Mouse (Mus musculus): Measurements from ENCODE around the gene Tmem127. TPM values are rescaled to one million over a fixed set of nuclear protein-coding genes. Genes with fewer than 3 reads are reported as not detected.

Gene Tmem127
- 26.8 and 28.6 TPM in 2 replicates for polyA plus RNA-seq (2015; fragmentation: Nextera tagmentation; extraction: Ambion mirVana)

DNA sequence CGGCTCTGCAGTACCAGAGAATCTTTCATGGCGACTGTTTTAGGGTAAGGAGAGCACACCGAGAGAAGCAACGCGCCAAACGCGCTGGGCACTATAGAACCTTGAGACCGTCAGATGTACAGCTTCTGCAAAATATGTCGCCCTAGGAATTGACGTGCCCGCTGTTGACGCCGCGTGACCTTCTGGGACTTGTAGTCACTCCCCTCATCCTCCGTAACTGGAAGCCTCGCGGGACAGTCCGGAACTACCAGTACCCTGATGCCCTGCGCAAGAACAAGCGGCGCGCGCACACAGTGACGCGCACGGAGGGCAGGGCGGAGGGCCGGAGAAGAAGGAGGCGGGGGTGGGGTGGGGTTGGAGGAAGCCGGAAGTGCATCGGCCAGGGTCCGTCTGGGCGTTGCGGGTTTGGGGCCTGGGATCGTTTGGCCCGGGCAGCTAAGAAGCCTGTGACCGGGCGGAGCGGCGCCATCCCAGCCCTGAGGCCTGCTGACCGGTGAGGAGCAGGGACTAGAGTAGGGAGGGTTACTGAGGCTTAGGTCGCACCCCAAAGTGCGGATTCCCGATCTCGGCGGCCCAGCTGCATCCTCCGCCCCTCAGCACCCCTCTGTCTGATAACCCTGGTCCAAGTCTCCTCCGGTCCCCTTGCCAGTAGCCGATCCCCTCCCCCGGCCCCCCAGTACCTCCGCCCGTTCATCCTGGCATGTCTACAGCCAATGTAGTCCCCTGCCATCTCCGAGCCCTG is at the start of gene Tmem127, which contains the start of gene Ciao1:
Gene Tmem127 (plus strand): TSS at position 317 of the 742 bp plus-strand sequence.
Gene Ciao1 (minus strand): TSS at position 225 of the 742 bp plus-strand sequence.

DNA sequence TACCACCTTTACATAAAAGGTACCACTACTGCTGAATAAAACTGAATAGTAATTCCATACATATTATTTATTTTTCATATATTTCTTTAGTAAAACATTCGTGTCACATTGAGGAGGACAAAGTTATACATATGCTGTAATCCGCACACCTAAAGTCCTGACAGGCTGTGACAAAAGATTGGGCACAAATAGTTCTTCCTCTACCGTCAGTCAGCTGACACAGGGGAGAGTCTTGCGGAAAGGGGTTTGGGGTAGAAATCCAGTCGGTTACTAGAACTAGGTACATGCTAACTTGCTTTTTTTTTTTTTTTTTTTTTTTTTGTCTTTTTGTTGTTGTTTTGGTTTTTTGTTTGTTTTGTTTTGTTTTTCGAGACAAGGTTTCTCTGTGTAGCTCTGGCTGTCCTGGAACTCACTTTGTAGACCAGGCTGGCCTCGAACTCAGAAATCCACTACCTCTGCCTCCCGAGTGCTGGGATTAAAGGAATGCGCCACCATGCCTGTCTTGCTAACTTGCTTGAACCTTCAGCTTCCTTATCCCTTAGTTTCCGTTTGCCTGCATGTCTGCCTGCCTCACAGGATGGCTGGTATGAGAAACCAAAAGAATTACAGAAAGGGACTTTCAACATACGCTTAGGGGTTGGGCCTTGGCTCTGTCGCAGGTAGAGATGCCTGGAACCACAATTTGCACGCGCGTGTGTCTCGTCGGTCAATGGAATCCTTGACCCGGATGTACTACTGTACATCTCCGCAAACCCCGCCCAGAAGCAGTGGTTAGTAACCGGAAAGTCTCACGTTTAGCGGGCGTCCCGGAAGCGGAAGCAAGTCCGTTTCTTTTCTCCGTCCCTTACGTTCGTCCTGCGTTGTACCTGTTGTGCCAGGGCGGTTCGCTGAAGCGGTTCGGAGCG is 39.9 kb upstream of the Tmem127 start, which contains the start of the genes 1810024B03Rik and Snrnp200:
Gene 1810024B03Rik (minus strand): TSS at position 734 of the 905 bp plus-strand sequence.
Gene Snrnp200 (plus strand): TSS at position 840 of the 905 bp plus-strand sequence.

GRCm38 (mm10) chr2:127269491-127270299 is 22.0 kb downstream of the Tmem127 start, which contains the start of gene Stard7:
Stard7 (plus strand) TSS chr2:127270218.

Other genes starting within 250 kb of the Tmem127 start
- 5.2 and 6.1 TPM in 2 replicates for gene Ap4e1, start 239.2 kb upstream of the Tmem127 start, polyA plus RNA-seq (2015; fragmentation: Nextera tagmentation; extraction: Ambion mirVana)
- 24.0 and 30.8 TPM in 2 replicates for gene Blvra, start 177.2 kb upstream of the Tmem127 start, polyA plus RNA-seq (2015; fragmentation: Nextera tagmentation; extraction: Ambion mirVana)
- 14.4 and 16.8 TPM in 2 replicates for gene Ncaph, start 114.0 kb upstream of the Tmem127 start, polyA plus RNA-seq (2015; fragmentation: Nextera tagmentation; extraction: Ambion mirVana)
- 9.9 and 12.2 TPM in 2 replicates for gene Itpripl1, start 104.5 kb upstream of the Tmem127 start, polyA plus RNA-seq (2015; fragmentation: Nextera tagmentation; extraction: Ambion mirVana)
- gene 1810024B03Rik, start 39.6 kb upstream of the Tmem127 start, polyA plus RNA-seq (2015; fragmentation: Nextera tagmentation; extraction: Ambion mirVana) = 1.3 and 1.4 TPM in 2 replicates
- gene Snrnp200, start 39.5 kb upstream of the Tmem127 start, polyA plus RNA-seq (2015; fragmentation: Nextera tagmentation; extraction: Ambion mirVana) = 15.6 and 18.9 TPM in 2 replicates
- gene Ciao1, start 92 bp upstream of the Tmem127 start, polyA plus RNA-seq (2015; fragmentation: Nextera tagmentation; extraction: Ambion mirVana) = 57.0 and 59.0 TPM in 2 replicates
- 106 and 128 TPM in 2 replicates for gene Stard7, start 22.3 kb downstream of the Tmem127 start, polyA plus RNA-seq (2015; fragmentation: Nextera tagmentation; extraction: Ambion mirVana)
- gene Dusp2, start 88.3 kb downstream of the Tmem127 start, polyA plus RNA-seq (2015; fragmentation: Nextera tagmentation; extraction: Ambion mirVana) = 8.7 and 11.3 TPM in 2 replicates
- 0.24 and 0.41 TPM in 2 replicates for gene Astl, start 90.7 kb downstream of the Tmem127 start, polyA plus RNA-seq (2015; fragmentation: Nextera tagmentation; extraction: Ambion mirVana)
- 1.4 and 1.5 TPM in 2 replicates for gene Adra2b, start 115.3 kb downstream of the Tmem127 start, polyA plus RNA-seq (2015; fragmentation: Nextera tagmentation; extraction: Ambion mirVana)
- gene Gpat2, start 177.3 kb downstream of the Tmem127 start, polyA plus RNA-seq (2015; fragmentation: Nextera tagmentation; extraction: Ambion mirVana) = 0.17 and 0.19 TPM in 2 replicates
- 18.3 and 20.6 TPM in 2 replicates for gene Fahd2a, start 196.7 kb downstream of the Tmem127 start, polyA plus RNA-seq (2015; fragmentation: Nextera tagmentation; extraction: Ambion mirVana)